Mouse (Mus musculus): ENCODE measurements at regions not wholly inside any gene's neighbourhood (a gene's known extent, or its start where the extent isn't known, plus 50 kb on each side); places are given as distances from the start of the nearest gene placed in this dataset.

DNA sequence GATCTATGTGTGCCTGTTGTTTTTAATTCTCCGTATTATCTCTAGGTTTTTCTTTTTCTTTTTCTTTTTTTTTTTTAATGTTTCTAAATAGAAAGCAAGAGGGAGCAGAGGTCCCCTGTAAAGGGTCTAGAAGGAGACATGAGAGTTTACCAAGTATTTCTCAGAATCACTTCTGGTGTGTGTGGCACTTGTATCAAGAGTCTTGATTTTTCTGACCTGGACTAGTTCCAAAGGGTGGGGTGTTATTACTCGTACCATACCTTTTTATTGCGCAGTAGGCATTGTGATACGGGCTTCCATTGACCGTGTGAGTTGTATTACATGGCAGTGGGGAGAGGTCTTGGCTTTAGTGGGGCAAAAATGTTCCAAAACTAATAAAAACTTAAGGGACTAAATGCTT, 63.2 kb upstream of the Bmp6 start:
- DNase-seq (ENCODE audit: extremely low spot score) = no peak

DNA sequence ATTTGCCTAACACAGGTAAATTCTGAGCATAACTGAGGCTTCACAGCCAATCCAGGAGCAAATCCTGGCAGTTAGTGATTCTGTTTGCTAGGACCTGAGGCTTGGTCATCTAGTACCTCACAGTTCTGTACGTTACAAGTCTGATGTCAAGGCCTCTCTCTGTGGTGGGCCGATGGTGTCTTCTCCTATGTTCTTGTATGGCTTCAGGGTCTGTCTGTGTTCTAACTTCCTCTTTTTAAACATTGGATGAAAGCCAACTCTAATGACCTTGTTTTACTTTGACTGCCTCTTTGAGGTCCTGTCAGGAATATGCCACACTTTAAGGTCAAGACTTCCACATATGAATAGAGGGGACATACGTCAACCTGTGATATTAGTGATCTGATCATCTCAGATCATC, 56.9 kb upstream of the Bmp6 start:
- no peak for DNase-seq (ENCODE audit: extremely low spot score)

DNA sequence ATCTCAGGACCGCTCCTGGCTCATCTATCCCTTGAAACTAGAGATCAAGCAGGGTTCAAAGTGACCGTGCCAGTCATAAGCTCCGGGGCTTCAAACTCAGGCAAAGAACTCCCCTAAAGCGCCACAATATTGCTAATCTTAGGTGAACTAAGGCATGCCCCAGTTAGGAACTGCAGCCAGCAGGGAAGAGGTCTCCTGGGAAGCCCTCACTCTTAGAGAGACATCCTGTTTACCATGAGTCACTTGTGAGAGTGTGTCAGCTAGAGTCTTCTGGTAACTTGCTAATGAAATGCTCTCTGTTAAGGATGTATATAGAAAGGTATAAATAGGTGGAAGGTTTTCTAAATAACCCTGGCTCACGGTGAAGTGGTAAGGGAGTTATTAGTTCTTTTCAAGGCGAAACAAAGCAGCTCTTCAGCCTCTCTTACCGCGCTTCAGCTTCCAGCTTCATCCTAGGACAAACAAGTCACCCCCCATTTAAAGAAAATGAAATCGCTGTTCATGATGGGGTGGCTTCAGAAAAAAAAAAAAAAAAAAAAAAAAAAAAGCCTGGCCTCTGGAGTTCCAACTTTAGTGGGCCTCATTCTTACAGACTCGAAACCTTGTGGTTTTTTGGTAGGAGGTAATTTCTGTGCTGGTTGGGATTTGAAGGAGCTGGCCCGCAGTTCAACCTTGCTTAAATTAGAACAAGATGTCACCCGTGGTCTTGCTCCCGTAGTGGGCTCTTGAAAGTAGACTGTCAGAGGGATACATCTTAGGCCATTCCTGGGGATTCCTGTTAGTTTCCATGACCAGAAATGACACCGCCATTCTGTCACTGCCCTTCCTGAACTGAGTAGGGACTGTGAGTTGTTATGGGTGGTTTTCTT, 56.1 kb upstream of the Bmp6 start:
- DNase-seq (ENCODE audit: extremely low spot score) = no peak

DNA sequence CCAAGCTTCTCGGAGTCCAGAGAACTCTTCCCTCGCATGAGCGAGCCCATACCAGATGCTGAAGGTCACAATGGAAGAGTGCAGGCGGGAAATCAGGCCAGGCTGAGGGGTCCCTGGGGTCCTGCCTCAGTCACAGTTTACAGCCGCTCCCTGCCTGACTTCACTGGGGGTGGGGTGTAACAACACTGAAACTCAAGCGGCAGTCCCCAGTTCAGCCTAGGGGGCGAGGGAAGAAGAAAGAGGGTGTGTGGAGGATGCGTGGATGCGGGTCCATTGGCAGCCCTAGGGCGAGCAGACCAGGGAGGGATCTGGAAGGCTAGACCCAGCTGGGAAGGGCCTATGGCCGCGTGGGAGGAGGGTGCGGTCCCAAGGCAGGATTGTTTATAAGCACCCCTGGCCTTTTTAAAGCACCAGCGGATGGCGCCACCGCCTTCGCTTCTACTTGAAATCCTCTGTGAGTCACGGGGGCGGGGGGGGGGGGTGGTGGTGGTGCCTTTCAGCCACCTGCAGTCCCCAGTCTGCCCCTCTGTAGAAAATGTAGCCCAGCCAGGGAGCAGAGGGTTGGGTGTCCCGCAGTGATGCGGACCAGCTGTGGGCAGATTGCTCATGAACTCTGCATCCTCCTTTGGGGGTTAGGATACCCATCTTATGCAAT, 54.5 kb upstream of the Bmp6 start:
- DNase-seq (ENCODE audit: extremely low spot score) = peak; percentile 37

DNA sequence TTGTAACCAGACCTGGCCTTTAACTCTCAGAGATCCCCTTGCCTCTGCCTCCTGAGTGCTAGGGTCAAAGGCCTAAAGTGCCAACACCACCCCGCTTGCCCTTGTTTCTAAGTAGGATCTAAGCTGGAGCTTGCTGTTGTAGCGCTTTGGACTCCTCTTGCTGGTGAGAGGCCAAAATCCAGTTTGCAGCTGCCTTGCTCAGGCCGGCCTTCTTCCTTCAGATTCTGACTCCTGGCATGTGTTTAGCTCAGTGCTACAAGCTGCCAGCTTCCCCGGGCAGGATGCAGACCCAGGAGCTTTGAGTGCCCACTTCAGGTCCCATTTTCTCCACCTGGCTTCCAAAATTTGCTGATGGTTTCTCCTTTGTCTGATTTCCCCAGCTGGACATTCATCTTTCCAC, 53.4 kb upstream of the Bmp6 start:
- no peak for DNase-seq (ENCODE audit: extremely low spot score)
